Mouse (Mus musculus) skeletal muscle tissue, adult 2 months (tissue): ENCODE measurements at regions not wholly inside any gene's neighbourhood (a gene's known extent, or its start where the extent isn't known, plus 50 kb on each side); places are given as distances from the start of the nearest gene placed in this dataset.

Experiments used
- DNase-seq: peaks from one replicate; pipeline ENCODE4 v3.0.0-alpha.2; 2012; ENCODE audit warnings: low read depth, low spot score

GRCm38 (mm10) chr3:148659024-148659423 lies 331.3 kb downstream of the Adgrl2 start:
- DNase-seq, result no peak

GRCm38 (mm10) chr3:148658368-148658767 lies 332.0 kb downstream of the Adgrl2 start:
- DNase-seq, result no peak

- no peak for DNase-seq
Measured at GRCm38 (mm10) chr3:148656187-148656586, 334.2 kb downstream of the Adgrl2 start.

- DNase-seq, result no peak
Measured at GRCm38 (mm10) chr3:148650241-148650640, 340.1 kb downstream of the Adgrl2 start.

GRCm38 (mm10) chr3:148644924-148645323 lies 345.4 kb downstream of the Adgrl2 start:
- no peak for DNase-seq

- DNase-seq, result no peak
Measured at GRCm38 (mm10) chr3:148641581-148641980, 348.8 kb downstream of the Adgrl2 start.

- DNase-seq, result peak; percentile 94
Measured at GRCm38 (mm10) chr3:148640680-148641101, 349.7 kb downstream of the Adgrl2 start.

GRCm38 (mm10) chr3:148635101-148635500 lies 355.3 kb downstream of the Adgrl2 start:
- no peak for DNase-seq

- DNase-seq, result no peak
Measured at GRCm38 (mm10) chr3:148634352-148634751, 356.0 kb downstream of the Adgrl2 start.

GRCm38 (mm10) chr3:148633291-148633690 lies 357.1 kb downstream of the Adgrl2 start:
- DNase-seq, result no peak

GRCm38 (mm10) chr3:148632449-148632848 lies 357.9 kb downstream of the Adgrl2 start:
- DNase-seq, result no peak

GRCm38 (mm10) chr3:148631415-148632192 lies 358.8 kb downstream of the Adgrl2 start:
- DNase-seq, result no peak

GRCm38 (mm10) chr3:148630865-148631264 lies 359.5 kb downstream of the Adgrl2 start:
- DNase-seq, result no peak

- no peak for DNase-seq
Measured at GRCm38 (mm10) chr3:148614971-148615671, 375.2 kb downstream of the Adgrl2 start.

GRCm38 (mm10) chr3:148613443-148613842 lies 376.9 kb downstream of the Adgrl2 start:
- DNase-seq, result no peak

- no peak for DNase-seq
Measured at GRCm38 (mm10) chr3:148603276-148603675, 387.1 kb downstream of the Adgrl2 start.

- no peak for DNase-seq
Measured at GRCm38 (mm10) chr3:148602730-148603255, 387.6 kb downstream of the Adgrl2 start.

GRCm38 (mm10) chr3:148595561-148595960 lies 394.8 kb downstream of the Adgrl2 start:
- DNase-seq, result no peak

GRCm38 (mm10) chr3:148589556-148589955 lies 400.8 kb downstream of the Adgrl2 start:
- no peak for DNase-seq

GRCm38 (mm10) chr3:148575735-148576134 lies 414.6 kb downstream of the Adgrl2 start:
- DNase-seq, result no peak

GRCm38 (mm10) chr3:148572493-148572892 lies 417.9 kb downstream of the Adgrl2 start:
- no peak for DNase-seq

GRCm38 (mm10) chr3:148564716-148565115 lies 425.6 kb downstream of the Adgrl2 start:
- no peak for DNase-seq

- no peak for DNase-seq
Measured at GRCm38 (mm10) chr3:148561211-148561610, 429.1 kb downstream of the Adgrl2 start.
